Mouse (Mus musculus) ES-E14 (cell line): Measurements from ENCODE around the gene Slc9b1.

Experiments
- HCFC1 ChIP-seq: IDR thresholded peaks from 2 replicates; pipeline ENCODE4 v1.6.1; 2012; ENCODE audit warnings: low read length, inconsistent platforms, borderline replicate concordance; ENCODE audit not compliant: insufficient read depth
- MAFK ChIP-seq: IDR thresholded peaks from 2 replicates; pipeline ENCODE4 v1.6.1; 2014; ENCODE audit warnings: mild to moderate bottlenecking, low read depth, low read length, inconsistent platforms; ENCODE audit not compliant: insufficient read depth
- ZC3H11A ChIP-seq: IDR thresholded peaks from 2 replicates; pipeline ENCODE4 v1.6.1; 2012; ENCODE audit warnings: low read depth, mild to moderate bottlenecking, inconsistent platforms, low read length, borderline replicate concordance
- ZNF384 ChIP-seq: IDR thresholded peaks from 2 replicates; pipeline ENCODE4 v1.6.1; 2012; ENCODE audit warnings: low read depth, low read length, inconsistent platforms

- TF ChIP-seq HCFC1 = no peak
- TF ChIP-seq ZC3H11A = no peak
- TF ChIP-seq ZNF384 = no peak
- TF ChIP-seq MAFK = no peak
Observed at GRCm38 (mm10) chr3:135403211-135403610, 55.4 kb downstream of the Slc9b1 start.
